Mouse (Mus musculus): ENCODE measurements around the gene Pknox1.

GRCm38 (mm10) chr17:31574662-31575061 is 10.1 kb downstream of the Pknox1 start:
- no peak for TF ChIP-seq CTCF (IDR thresholded peaks at IDR 0.05; ENCODE audit: low read depth, low read length)
- TF ChIP-seq POLR2A (IDR thresholded peaks at IDR 0.05; ENCODE audit: borderline replicate concordance, low read depth, low read length), result no peak
